Mouse (Mus musculus): ENCODE results near the gene Ndst4. TPM values are rescaled to one million over a fixed set of nuclear protein-coding genes. Genes with fewer than 3 reads are reported as not detected.

Ndst4 gene
- polyA plus RNA-seq (2012; rRNA removed): not detected in 2 replicates

DNA sequence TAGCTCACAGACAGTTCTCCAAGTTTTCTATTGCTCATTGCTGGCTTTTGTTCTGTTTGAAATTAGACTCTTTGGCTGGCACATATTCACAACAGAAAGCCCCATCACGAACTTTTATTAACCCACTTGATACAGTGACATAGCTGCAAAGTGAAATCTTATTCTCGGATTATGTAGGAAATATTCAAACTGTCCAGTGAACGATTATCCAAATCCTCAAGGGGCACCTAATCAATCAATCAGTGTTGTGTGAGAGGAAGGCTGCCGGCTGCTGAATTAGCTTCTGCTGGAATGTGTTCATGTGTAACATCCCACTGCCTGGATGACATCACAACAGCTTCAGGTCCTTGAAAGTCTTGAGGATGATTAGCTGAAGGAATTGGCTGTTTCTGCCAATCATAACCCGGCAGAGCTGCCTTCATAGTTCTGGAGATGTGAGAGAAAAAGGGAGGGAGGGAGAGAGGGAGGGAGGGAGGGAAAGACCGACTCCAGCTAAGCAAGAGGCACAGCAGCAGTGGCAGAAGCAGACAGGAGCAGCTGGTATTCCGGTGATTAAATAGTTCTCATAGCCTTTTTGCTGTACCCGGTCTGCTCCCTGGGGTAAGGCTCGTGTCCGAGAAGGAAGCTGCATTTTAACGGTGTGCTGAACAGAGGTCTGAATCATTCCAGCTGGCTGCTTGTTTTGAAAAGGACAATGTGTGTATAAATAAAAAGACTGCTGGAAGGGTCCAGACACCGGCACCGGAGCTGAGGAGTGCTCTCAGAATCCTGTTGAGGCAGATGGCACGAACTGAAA lies at the start of gene Ndst4:
TSS of gene Ndst4 (plus strand) at position 476 of the 796 bp plus-strand sequence.

